Mouse (Mus musculus) CH12.LX (cell line): Measurements from ENCODE around the gene Rcan3. TPM values are rescaled to one million over a fixed set of nuclear protein-coding genes. Genes with fewer than 3 reads are reported as not detected.

Source experiments
- DNase-seq: peaks from one replicate; pipeline ENCODE4 v3.0.0-alpha.2; 2013; ENCODE audit errors: extremely low read depth
- H3K27ac ChIP-seq: 2 replicates; pipeline ENCODE4 v1.5.1; 2012; ENCODE audit warnings: low read depth, mild to moderate bottlenecking, control low read depth, moderate library complexity; ENCODE audit not compliant: insufficient read depth
- H3K27me3 ChIP-seq: replicated peaks from 2 replicates; pipeline ENCODE3; 2012; ENCODE audit warnings: inconsistent platforms
- H3K36me3 ChIP-seq, 2 experiments: replicated peaks in 1 of 2; 2 replicates each; pipeline versions ENCODE3 to v1.6.1; 2012; ENCODE audit warnings: inconsistent platforms in 1 of 2, low read length in 1 of 2, mild to moderate bottlenecking in 1 of 2, mixed read lengths in 1 of 2, moderate library complexity in 1 of 2; ENCODE audit not compliant: control insufficient read depth in 1 of 2, insufficient read depth in 1 of 2
- H3K4me1 ChIP-seq, 2 experiments: 2 replicates each; pipeline ENCODE4 v1.6.1; 2012; ENCODE audit warnings: inconsistent platforms in 1 of 2, moderate library complexity in 1 of 2; ENCODE audit not compliant: insufficient read depth in 2 of 2, control insufficient read depth in 1 of 2
- H3K4me2 ChIP-seq: 2 replicates; pipeline ENCODE4 v1.6.1; 2012; ENCODE audit warnings: low read depth, mild to moderate bottlenecking, control low read depth; ENCODE audit not compliant: poor library complexity, insufficient read depth, severe bottlenecking
- H3K4me3 ChIP-seq, 3 experiments: fragments of 150-350 bp in 1 of 3; sonication (generic) in 1 of 3; replicated peaks in 1 of 3; 2 replicates each; pipeline versions ENCODE3 to v1.5.1; 2011 to 2012; ENCODE audit warnings: low read depth in 2 of 3, low read length in 2 of 3, mild to moderate bottlenecking in 2 of 3, moderate library complexity in 2 of 3, control low read depth in 1 of 3, improper control_type of control experiment in 1 of 3, inconsistent platforms in 1 of 3, mixed read lengths in 1 of 3; ENCODE audit not compliant: poor library complexity in 1 of 3
- H3K79me2 ChIP-seq: replicated peaks from 2 replicates; pipeline ENCODE4 v1.6.1; 2012; ENCODE audit warnings: mild to moderate bottlenecking, moderate library complexity; ENCODE audit not compliant: control insufficient read depth, poor library complexity, insufficient read depth, severe bottlenecking; ENCODE audit errors: extremely low read depth
- H3K9ac ChIP-seq: 2 replicates; pipeline ENCODE4 v1.6.1; 2012; ENCODE audit warnings: low read depth, mild to moderate bottlenecking, control low read depth, moderate library complexity; ENCODE audit not compliant: insufficient read depth
- H3K9me3 ChIP-seq: replicated peaks from 2 replicates; pipeline ENCODE3; 2012; ENCODE audit warnings: low read length, inconsistent platforms, mixed read lengths
- CHD1 ChIP-seq: IDR thresholded peaks from 2 replicates; pipeline ENCODE4 v1.6.1; 2012; ENCODE audit warnings: low read depth, low read length, improper control_type of control experiment, inconsistent platforms
- CHD2 ChIP-seq: IDR thresholded peaks from 2 replicates; pipeline ENCODE4 v1.6.1; 2011; ENCODE audit warnings: low read length, improper control_type of control experiment
- E2F4 ChIP-seq: IDR thresholded peaks from 2 replicates; pipeline ENCODE4 v1.6.1; 2011; ENCODE audit warnings: low read depth, low read length, improper control_type of control experiment; ENCODE audit not compliant: insufficient replicate concordance
- ETS1 ChIP-seq: conservative IDR thresholded peaks from 2 replicates; pipeline ENCODE4 v1.6.1; 2012; ENCODE audit warnings: low read depth, mild to moderate bottlenecking, inconsistent platforms, low read length, improper control_type of control experiment, moderate library complexity
- HCFC1 ChIP-seq: IDR thresholded peaks from 2 replicates; pipeline ENCODE4 v1.6.1; 2012; ENCODE audit warnings: low read depth, mild to moderate bottlenecking, inconsistent platforms, low read length, improper control_type of control experiment
- IRF4 ChIP-seq: IDR thresholded peaks from 2 replicates; pipeline ENCODE4 v1.6.1; 2014; ENCODE audit warnings: low read depth, mild to moderate bottlenecking, inconsistent platforms, low read length, improper control_type of control experiment
- MAFK ChIP-seq: IDR thresholded peaks from 2 replicates; pipeline ENCODE4 v1.6.1; 2011; ENCODE audit warnings: low read length, improper control_type of control experiment; ENCODE audit not compliant: insufficient replicate concordance
- MAX ChIP-seq: IDR thresholded peaks from 2 replicates; pipeline ENCODE4 v1.6.1; 2011; ENCODE audit warnings: low read length, improper control_type of control experiment
- MAZ ChIP-seq: IDR thresholded peaks from 2 replicates; pipeline ENCODE4 v1.6.1; 2012; ENCODE audit warnings: low read depth, mild to moderate bottlenecking, inconsistent platforms, low read length, improper control_type of control experiment, moderate library complexity
- MXI1 ChIP-seq: IDR thresholded peaks from 2 replicates; pipeline ENCODE4 v1.6.1; 2011; ENCODE audit warnings: mild to moderate bottlenecking, low read depth, low read length, improper control_type of control experiment
- MYC ChIP-seq: IDR thresholded peaks from 2 replicates; pipeline ENCODE4 v1.6.1; 2011; ENCODE audit warnings: low read depth, mild to moderate bottlenecking, improper control_type of control experiment, low read length
- NELFE ChIP-seq: IDR thresholded peaks from 2 replicates; pipeline ENCODE4 v1.6.1; 2011; ENCODE audit warnings: low read depth, low read length, improper control_type of control experiment
- PAX5 ChIP-seq: IDR thresholded peaks from 2 replicates; pipeline ENCODE4 v1.6.1; 2012; ENCODE audit warnings: low read length, inconsistent platforms, mixed read lengths
- POLR2A ChIP-seq: IDR thresholded peaks from 2 replicates; pipeline ENCODE4 v1.6.1; 2011; ENCODE audit warnings: low read depth, mild to moderate bottlenecking, improper control_type of control experiment, low read length
- POLR2AphosphoS2 ChIP-seq: IDR thresholded peaks from 2 replicates; pipeline ENCODE4 v1.6.1; 2011; ENCODE audit warnings: low read depth, low read length, improper control_type of control experiment
- UBTF ChIP-seq: IDR thresholded peaks from 2 replicates; pipeline ENCODE4 v1.6.1; 2012; ENCODE audit warnings: low read depth, mild to moderate bottlenecking, inconsistent platforms, low read length, improper control_type of control experiment, moderate library complexity
- ZC3H11A ChIP-seq: IDR thresholded peaks from 2 replicates; pipeline ENCODE4 v1.6.1; 2012; ENCODE audit warnings: low read depth, mild to moderate bottlenecking, inconsistent platforms, low read length, improper control_type of control experiment
- ZMIZ1 ChIP-seq: IDR thresholded peaks from 2 replicates; pipeline ENCODE4 v1.6.1; 2012; ENCODE audit warnings: low read depth, mild to moderate bottlenecking, inconsistent platforms, low read length, improper control_type of control experiment
- dilution Hi-C: fragments of 300-500 bp; cut with MboI; formaldehyde crosslinking; loops from 2 replicates; pipeline ENCODE4 v1.14.3; 2020; ENCODE audit warnings: low sequenced_read_pairs; ENCODE audit not compliant: extremely low pct_unique_long_range_greater_than_20kb, extremely low pct_ligation_motif_present
- in situ Hi-C: fragments of 300-500 bp; cut with MboI; formaldehyde crosslinking; loops from 3 replicates; pipeline ENCODE4 v1.14.3; 2019; ENCODE audit warnings: low sequenced_read_pairs, low pct_ligation_motif_present, low pct_unique_long_range_greater_than_20kb, mixed read lengths
- polyA plus RNA-seq: library from polyadenylated mRNA; unstranded; fragments of >175 nt; gene quantifications from 2 replicates; pipeline ENCODE4 v1.2.1, GENCODE M21; 2012; ENCODE audit warnings: low read depth; ENCODE audit not compliant: insufficient read length
- total RNA-seq, 2 experiments: library from RNA; depleted of rRNA; stranded (reverse); fragments of 300-350 nt in 1 of 2; fragments of >200 nt in 1 of 2; gene quantifications; 2 replicates each; pipeline ENCODE4 v1.2.3; 2012 to 2014

Rcan3 gene
- total and polyA plus RNA-seq, 3 experiments, result 2.5 to 4.2 (median 3.0) TPM

DNA sequence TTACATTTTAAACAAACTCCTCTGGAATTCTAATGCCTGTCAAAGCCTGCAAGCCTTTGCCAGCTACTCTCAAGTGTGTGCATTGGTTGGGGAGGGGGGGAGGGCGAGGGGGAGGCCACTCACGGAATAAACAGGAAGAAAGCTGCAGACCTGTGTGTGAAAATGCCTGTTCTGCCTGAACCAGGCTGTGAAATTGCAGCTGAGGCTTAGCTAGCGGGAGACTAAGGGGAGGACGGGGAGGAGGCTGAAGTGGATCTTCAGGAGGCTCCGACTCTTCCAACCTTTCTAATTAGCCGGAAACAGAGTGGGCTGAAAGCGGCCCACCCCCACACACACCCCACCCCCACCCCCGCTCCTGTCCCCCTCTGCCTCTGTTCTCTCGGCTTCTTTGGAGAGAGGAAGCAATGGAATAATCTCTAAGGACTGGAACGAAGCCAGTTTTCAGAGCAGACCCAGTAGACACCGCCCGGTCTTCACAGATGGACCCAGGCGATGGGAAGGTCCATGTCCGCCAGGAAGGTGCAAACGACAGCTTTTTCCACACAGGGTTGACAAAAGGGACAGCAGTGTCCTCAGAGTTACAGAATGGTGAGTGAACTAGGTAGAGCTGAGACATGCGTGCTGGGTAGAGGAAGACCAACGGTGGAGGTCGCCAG is 17.8 kb upstream of the Rcan3 start:
- H3K4me1 ChIP-seq, result peaks cover 0 to 16% of the 10 kb centered on the region in 2 experiments; a peak in 2 of 4 replicates
- no peak for DNase-seq

DNA sequence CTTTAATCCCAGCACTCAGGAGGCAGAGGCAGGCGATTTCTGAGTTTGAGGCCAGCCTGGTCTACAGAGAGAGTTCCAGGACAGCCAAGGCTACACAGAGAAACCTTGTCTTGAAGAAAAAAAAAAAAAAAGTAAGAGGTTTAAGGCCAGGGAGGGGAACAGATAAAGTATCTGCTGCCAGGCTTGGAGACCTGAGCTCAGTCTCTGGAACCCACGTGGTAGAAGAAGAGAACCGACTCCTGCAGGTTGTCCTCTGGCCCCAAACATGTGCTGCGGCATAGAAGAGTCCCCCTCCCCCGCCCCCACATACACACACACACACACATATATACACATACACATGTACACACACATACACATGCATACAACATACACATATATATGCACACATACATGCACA is 8.8 kb upstream of the Rcan3 start:
- DNase-seq, result no peak
- peaks cover 0 to 20% of the 10 kb centered on the region in 2 experiments; a peak in 2 of 4 replicates for H3K4me1 ChIP-seq
- TF ChIP-seq MAX (no peak), POLR2AphosphoS2 (no peak), MXI1 (no peak), ZMIZ1 (no peak), POLR2A (no peak), UBTF (no peak), PAX5 (no peak), MAFK (no peak), CHD1 (no peak), NELFE (no peak), ZC3H11A (no peak), CHD2 (no peak), MYC (no peak), E2F4 (no peak), HCFC1 (no peak), MAZ (no peak)
- TF ChIP-seq, all 38 proteins: peak for 0
- Histone ChIP-seq H3K9ac (no peak overlapping the region), H3K27ac (no peak overlapping the region), H3K36me3 (no peaks in the 10 kb centered on the region), H3K79me2 (no peaks in the 10 kb centered on the region), H3K9me3 (no peaks in the 10 kb centered on the region), H3K4me2 (no peak overlapping the region), H3K27me3 (no peaks in the 10 kb centered on the region), H3K4me3 (no peak overlapping the region)
- in situ Hi-C loops (no loop called here), dilution Hi-C loops (no loop called here)

More for the DNA sequence above, 17.8 kb upstream of the Rcan3 start:
- Histone ChIP-seq H3K4me2 (no peak overlapping the region), H3K79me2 (no peaks in the 10 kb centered on the region), H3K9me3 (peaks cover 2% of the 10 kb centered on the region), H3K27ac (no peak overlapping the region), H3K4me3 (no peak overlapping the region), H3K27me3 (no peaks in the 10 kb centered on the region), H3K9ac (no peak overlapping the region), H3K36me3 (peaks cover 19 to 30% of the 10 kb centered on the region in 2 experiments)
- in situ Hi-C loops, result loop anchor here (5.0 kb wide), 1 partner anchor 41 kb away; the partner anchor contains the start of gene Stpg1
- TF ChIP-seq ETS1 (no peak), IRF4 (no peak)
- dilution Hi-C loops, result no loop called here
